Mouse (Mus musculus): ENCODE measurements around the gene Tmub1. TPM values are rescaled to one million over a fixed set of nuclear protein-coding genes. Genes with fewer than 3 reads are reported as not detected.

The Tmub1 gene
- polyA plus RNA-seq (2015; fragmentation: Nextera tagmentation; extraction: Ambion mirVana), result 5.1 and 5.5 TPM in 2 replicates

DNA sequence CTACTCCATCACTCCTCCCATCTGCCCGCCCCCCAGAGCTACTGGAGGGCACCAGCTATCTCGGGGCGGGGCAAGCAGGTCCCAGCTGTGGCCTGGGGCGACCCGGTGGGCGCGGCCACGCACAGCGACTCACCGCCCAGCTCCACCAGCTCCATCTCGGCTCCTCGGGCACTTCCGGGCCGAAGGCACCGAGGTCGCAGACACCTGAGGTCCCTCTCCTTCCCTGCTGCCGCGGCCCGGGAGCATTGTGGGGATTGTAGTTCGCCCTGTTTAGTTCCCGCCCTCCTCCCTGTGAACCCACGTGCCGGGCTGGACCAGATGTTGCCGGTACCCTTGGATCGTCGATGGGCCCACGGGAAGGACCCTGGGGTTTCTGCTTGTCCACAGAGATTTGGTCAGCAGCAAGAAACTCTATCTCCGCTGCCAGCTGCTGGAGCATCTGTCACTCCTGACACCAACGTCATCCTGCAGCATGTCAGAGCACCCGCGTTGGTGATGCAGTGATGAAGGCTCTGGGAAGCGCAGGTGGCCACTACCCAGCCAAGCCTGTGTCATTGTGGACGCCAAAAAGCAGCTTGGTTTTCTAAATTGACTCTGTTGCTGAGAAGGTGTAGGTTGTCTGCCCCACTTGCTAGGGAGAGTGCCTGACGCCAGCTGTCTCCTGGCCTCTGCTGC, at the start of gene Tmub1:
Tmub1 (minus strand) TSS at position 231 of the 675 bp plus-strand sequence.
- H3K9me3 ChIP-seq (replicated peaks), result no peaks in the 10 kb centered on the region
- H3K9ac ChIP-seq, result peak within 1 kb of the TSS; percentile 59
- ATAC-seq (ENCODE audit: insufficient read depth), result peak; percentile 52
- H3K27ac ChIP-seq (replicated peaks), result peak within 1 kb of the TSS; percentile 89
- 3% methylated on average over 34 of the region's 34 CpGs for WGBS (ENCODE audit: insufficient replicate concordance)
- H3K4me2 ChIP-seq, result peak within 1 kb of the TSS; percentile 91
- peaks cover 68% of the 10 kb centered on the region for H3K4me1 ChIP-seq (replicated peaks)
- H3K27me3 ChIP-seq, result no peaks in the 10 kb centered on the region
- peaks cover 12% of the 10 kb centered on the region for H3K36me3 ChIP-seq (replicated peaks)
- peak within 1 kb of the TSS; percentile 68 for H3K4me3 ChIP-seq (replicated peaks)

DNA sequence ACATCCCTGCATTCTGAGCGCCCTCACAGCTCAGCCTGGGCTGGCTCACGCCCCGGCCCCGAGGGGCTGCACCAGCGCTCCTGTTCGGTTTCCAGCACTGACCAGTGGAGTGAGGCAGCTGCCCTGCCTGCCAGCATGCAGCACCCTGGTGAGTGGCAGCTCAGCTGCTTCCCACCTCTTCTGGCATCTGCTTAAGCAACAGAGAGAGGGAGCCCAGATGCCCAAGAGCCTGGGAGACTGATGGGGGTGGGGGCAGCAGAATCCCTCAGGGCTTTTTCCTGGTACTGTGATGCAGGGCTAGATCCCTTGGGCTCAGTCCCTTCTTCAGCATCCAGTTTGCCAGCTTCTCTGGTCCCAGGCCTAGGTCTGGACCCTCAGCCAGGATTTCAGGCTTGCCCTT, 49.1 kb upstream of the Tmub1 start:
- no peaks in the 10 kb centered on the region for H3K4me1 ChIP-seq (replicated peaks)
- no peak overlapping the region for H3K4me3 ChIP-seq (replicated peaks)
- WGBS (ENCODE audit: insufficient replicate concordance), result 81% methylated on average over 6 of the region's 6 CpGs
- H3K9ac ChIP-seq, result no peak overlapping the region
- no peak for ATAC-seq (ENCODE audit: insufficient read depth)
- no peaks in the 10 kb centered on the region for H3K9me3 ChIP-seq (replicated peaks)
- H3K4me2 ChIP-seq, result no peak overlapping the region
- H3K27me3 ChIP-seq, result no peaks in the 10 kb centered on the region
- peaks cover 84% of the 10 kb centered on the region for H3K36me3 ChIP-seq (replicated peaks)
- H3K27ac ChIP-seq (replicated peaks), result no peak overlapping the region

DNA sequence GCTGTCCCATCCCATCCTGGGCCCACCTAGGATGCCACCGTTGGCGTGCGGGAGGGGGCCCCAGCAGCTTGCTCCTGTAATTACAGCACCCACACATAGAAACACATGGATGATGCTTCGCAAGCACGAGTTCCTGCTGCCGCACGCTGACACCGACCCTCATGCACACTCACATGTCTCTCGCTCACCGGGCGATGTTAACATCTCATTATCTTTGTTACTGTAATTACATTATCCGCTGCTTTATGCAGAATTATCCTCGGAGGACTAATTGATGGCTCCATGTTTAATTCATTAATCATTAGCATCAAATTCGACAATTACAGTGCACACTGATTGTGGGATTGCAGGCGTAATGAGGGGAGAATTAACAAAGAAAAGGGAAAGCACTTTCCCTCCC, 47.4 kb upstream of the Tmub1 start:
- peaks cover 81% of the 10 kb centered on the region for H3K36me3 ChIP-seq (replicated peaks)
- no peak overlapping the region for H3K4me2 ChIP-seq
- H3K4me3 ChIP-seq (replicated peaks), result no peak overlapping the region
- no peaks in the 10 kb centered on the region for H3K9me3 ChIP-seq (replicated peaks)
- H3K9ac ChIP-seq, result no peak overlapping the region
- H3K27ac ChIP-seq (replicated peaks), result no peak overlapping the region
- WGBS (ENCODE audit: insufficient replicate concordance), result 85% methylated on average over 15 of the region's 15 CpGs
- H3K27me3 ChIP-seq, result no peaks in the 10 kb centered on the region
- ATAC-seq (ENCODE audit: insufficient read depth), result no peak
- H3K4me1 ChIP-seq (replicated peaks), result no peaks in the 10 kb centered on the region

DNA sequence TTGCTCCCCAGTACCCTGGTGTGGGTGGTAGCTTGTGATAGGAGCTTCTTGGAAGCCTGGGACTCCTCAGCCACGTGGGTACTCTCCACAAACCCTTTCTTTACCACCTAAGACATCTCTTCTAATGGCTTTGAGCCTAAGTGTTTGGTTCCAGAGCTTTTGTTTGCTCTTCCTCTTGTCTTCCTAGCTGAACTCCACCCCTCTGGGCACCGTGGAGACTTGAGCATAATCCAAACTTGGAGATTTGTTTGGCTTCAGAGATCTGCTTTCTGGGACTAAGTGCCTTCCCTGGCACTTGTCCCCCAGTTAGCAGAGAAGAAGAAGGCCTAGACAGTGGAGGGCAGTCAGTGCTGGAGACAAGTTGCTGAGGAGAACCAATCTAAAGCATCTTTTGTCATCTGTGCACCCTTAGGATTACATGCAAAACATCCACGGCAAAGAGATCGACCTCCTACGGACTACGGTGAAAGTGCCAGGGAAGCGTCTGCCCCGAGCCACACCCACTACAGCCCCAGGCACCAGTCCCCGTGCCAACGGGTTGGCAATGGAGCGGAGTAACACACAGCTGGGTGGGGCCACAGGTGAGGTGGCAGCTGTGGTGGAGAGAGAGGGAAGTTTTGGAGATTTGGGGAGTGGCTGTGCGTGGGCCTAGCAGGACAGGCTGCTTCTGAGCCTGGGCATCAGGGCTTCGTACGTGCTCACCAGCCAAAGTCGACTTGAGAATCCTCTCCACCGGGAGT, 45.1 kb upstream of the Tmub1 start:
- Histone ChIP-seq H3K27me3 (no peaks in the 10 kb centered on the region), H3K4me2 (no peak overlapping the region), H3K4me1 (replicated peaks) (no peaks in the 10 kb centered on the region), H3K27ac (replicated peaks) (no peak overlapping the region), H3K4me3 (replicated peaks) (no peak overlapping the region), H3K36me3 (replicated peaks) (peaks cover 83% of the 10 kb centered on the region), H3K9me3 (replicated peaks) (no peaks in the 10 kb centered on the region), H3K9ac (no peak overlapping the region)
- no peak for ATAC-seq (ENCODE audit: insufficient read depth)
- 77% methylated on average over 16 of the region's 16 CpGs for WGBS (ENCODE audit: insufficient replicate concordance)

DNA sequence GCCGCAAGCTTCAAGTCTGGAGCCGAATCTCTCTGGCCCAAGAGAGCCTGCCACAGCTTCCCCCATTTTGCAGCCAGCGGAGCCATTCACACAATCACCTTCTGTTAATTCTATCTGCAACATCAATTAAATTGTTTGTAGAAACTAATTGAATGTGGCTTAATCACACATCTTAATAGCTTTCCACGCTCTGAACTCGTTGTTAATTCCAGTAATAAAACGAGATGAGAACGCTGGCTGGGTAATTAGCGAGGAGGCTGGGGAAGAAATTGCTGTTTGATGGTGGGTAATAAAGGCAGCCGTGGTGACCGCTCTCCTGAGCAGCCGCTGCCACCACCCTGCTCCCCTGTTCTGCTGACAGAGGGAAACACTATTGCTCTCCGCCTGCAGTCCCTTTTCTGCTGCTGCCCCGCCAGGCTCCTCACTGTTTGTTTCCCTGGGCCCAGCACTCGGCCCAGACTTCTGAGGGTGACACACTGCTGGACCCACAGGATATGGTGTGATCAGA, 42.8 kb upstream of the Tmub1 start:
- ATAC-seq (ENCODE audit: insufficient read depth), result no peak
- 0 out of 2 replicates have a peak, but pooled peaks cover 6% of the 10 kb centered on the region for H3K4me1 ChIP-seq (replicated peaks)
- no peaks in the 10 kb centered on the region for H3K9me3 ChIP-seq (replicated peaks)
- H3K4me3 ChIP-seq (replicated peaks), result no peak overlapping the region
- H3K27me3 ChIP-seq, result no peaks in the 10 kb centered on the region
- WGBS (ENCODE audit: insufficient replicate concordance), result 80% methylated on average over 14 of the region's 14 CpGs
- no peak overlapping the region for H3K9ac ChIP-seq
- H3K27ac ChIP-seq (replicated peaks), result no peak overlapping the region
- peaks cover 84% of the 10 kb centered on the region for H3K36me3 ChIP-seq (replicated peaks)
- no peak overlapping the region for H3K4me2 ChIP-seq

DNA sequence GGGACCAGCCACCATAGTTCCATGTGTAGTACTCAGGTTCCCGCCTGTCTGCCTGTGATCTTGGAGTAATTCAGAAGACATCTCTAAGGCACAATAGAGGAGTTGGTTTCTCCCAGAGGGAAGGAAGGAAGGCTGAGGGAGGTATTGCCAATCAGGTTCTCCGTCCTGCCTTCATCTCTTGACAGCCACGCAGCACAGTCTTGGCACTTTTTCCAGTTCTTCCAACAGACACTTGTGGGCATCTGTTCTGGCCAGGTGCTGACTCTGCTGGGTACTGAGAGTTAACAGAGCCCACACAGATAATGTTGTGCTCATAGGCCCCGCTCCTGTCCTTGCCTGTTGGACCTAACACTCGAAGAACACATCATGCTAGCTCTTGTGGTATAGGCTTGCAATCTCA, 39.1 kb upstream of the Tmub1 start:
- Histone ChIP-seq H3K4me1 (replicated peaks) (0 out of 2 replicates have a peak, but pooled peaks cover 9% of the 10 kb centered on the region), H3K36me3 (replicated peaks) (peaks cover 71% of the 10 kb centered on the region), H3K27ac (replicated peaks) (no peak overlapping the region), H3K9ac (no peak overlapping the region), H3K4me3 (replicated peaks) (no peak overlapping the region), H3K27me3 (no peaks in the 10 kb centered on the region), H3K9me3 (replicated peaks) (no peaks in the 10 kb centered on the region), H3K4me2 (no peak overlapping the region)
- no peak for ATAC-seq (ENCODE audit: insufficient read depth)
- WGBS (ENCODE audit: insufficient replicate concordance), result 73% methylated on average over 5 of the region's 5 CpGs

DNA sequence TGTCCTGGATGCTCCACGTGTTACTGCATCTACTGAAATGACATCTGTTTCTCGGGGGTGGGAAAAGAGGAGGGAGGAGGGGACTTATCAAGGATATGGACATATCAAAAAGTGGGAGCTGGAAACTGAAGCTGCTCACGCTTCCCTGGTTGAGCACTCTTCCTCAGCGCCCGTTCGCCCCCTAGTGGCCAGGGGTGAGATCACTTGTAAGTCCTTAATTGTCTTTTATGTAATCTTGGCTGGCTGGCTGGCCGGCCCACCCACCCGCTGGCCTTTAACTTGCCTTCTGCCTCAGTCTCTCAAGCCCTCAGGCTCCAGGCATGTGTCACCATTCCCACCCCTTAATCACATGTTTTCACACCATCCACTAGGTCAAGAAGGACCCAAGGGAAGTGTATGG, 38.4 kb upstream of the Tmub1 start:
- ATAC-seq (ENCODE audit: insufficient read depth), result no peak
- peaks cover 12% of the 10 kb centered on the region; the same call in 1 of the 2 replicates for H3K4me1 ChIP-seq (replicated peaks)
- no peaks in the 10 kb centered on the region for H3K27me3 ChIP-seq
- no peak overlapping the region for H3K4me2 ChIP-seq
- H3K27ac ChIP-seq (replicated peaks), result no peak overlapping the region
- peaks cover 71% of the 10 kb centered on the region for H3K36me3 ChIP-seq (replicated peaks)
- H3K9me3 ChIP-seq (replicated peaks), result no peaks in the 10 kb centered on the region
- 7% methylated on average over 8 of the region's 8 CpGs for WGBS (ENCODE audit: insufficient replicate concordance)
- no peak overlapping the region for H3K4me3 ChIP-seq (replicated peaks)
- H3K9ac ChIP-seq, result no peak overlapping the region

DNA sequence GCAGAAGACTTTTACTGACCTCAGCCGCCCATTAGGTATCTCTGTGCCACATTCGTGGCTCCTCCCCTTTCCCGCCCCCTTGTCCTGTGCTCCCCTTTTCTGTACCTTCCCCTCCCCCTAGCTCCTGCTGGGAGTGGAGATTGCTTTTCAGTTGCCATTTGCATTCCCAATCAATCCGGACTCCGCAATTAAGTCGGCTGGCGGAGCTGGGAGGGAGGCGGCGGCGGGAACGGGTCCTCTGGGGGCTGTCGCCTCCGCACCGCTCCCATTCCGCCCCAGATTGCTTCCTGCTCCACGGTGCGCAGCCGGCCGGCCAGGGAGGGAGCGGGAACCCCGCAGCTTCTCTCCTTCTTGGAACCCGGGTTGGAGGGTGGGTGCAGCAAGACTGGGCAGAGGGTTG, 37.3 kb upstream of the Tmub1 start:
- Histone ChIP-seq H3K4me1 (replicated peaks) (peaks cover 12% of the 10 kb centered on the region; the same call in 1 of the 2 replicates), H3K9ac (no peak overlapping the region), H3K27me3 (no peaks in the 10 kb centered on the region), H3K4me2 (peak overlapping the region; percentile 47), H3K4me3 (replicated peaks) (peak overlapping the region; percentile 20), H3K36me3 (replicated peaks) (peaks cover 72% of the 10 kb centered on the region), H3K9me3 (replicated peaks) (no peaks in the 10 kb centered on the region), H3K27ac (replicated peaks) (no peak overlapping the region)
- 73% methylated on average over 22 of the region's 22 CpGs for WGBS (ENCODE audit: insufficient replicate concordance)
- ATAC-seq (ENCODE audit: insufficient read depth), result no peak

DNA sequence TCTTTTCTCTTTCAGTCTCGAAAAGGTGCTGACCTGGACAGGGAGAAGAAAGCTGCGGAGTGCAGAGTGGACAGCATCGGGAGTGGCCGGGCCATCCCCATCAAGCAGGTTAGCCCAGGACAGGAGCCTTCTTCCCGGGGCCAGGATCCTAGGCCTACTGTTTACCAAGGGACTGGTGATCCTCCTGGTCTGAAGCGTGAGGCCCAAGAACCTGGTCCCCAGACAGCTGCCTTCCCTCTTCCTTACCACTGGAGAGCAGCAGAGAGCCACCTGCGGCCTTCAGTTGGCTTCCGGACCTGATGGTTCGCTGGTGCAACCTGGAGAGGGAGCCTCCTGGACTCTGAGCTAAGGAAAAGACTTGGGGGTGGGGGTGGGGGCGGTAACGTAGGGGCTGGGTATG, 35.7 kb upstream of the Tmub1 start:
- H3K27me3 ChIP-seq, result no peaks in the 10 kb centered on the region
- 46% methylated on average over 11 of the region's 11 CpGs for WGBS (ENCODE audit: insufficient replicate concordance)
- no peaks in the 10 kb centered on the region for H3K9me3 ChIP-seq (replicated peaks)
- ATAC-seq (ENCODE audit: insufficient read depth), result peak; percentile 5; the same call in 1 of the 2 replicates
- peaks cover 72% of the 10 kb centered on the region for H3K36me3 ChIP-seq (replicated peaks)
- H3K27ac ChIP-seq (replicated peaks), result peak overlapping the region; percentile 67
- H3K4me2 ChIP-seq, result peak overlapping the region; percentile 42
- H3K4me1 ChIP-seq (replicated peaks), result peaks cover 12% of the 10 kb centered on the region; the same call in 1 of the 2 replicates
- H3K9ac ChIP-seq, result no peak overlapping the region
- no peak overlapping the region for H3K4me3 ChIP-seq (replicated peaks)

DNA sequence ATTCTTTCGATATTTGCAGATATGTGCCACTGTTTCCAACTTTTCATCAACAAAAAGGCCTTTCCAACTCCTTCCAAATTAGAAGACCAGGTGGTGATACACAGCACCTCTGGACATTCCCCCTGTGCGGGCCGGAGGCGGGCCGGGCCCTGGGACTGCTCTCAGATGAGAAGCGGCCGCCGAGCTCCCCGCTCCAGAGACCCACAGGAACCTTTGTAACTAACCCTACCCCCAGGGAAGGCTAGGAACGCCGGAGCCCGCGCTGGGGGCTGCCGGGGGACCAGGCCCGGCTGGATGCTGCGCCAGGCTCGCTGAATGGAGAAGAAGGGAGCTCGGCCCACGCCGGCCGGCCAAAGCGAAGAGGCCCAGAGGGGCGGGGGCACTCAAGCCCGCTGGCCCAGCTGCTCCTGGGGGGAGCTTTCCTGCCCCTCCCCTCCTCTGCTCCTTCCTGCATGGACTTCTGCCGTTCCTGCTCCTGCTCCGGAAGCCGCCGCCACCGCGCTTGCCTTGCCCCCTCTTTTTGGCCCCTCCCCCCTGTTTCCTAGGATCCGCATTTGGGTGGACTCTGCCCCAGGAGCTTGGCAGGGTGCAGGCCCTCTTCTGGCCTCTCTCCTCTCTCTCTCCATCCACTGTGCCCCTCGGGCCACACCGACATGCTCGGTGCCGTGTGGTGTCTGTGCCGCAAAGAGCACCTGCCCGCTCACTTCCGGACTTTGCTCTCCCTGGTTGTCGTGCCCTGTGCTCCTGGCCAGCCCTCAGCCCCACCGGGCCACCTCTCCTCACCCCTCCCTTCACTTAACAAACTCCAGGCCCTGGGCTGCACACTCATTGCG, 34.8 kb upstream of the Tmub1 start:
- peak overlapping the region; percentile 42 for H3K4me2 ChIP-seq
- peak overlapping the region; percentile 67 for H3K27ac ChIP-seq (replicated peaks)
- no peak overlapping the region for H3K9ac ChIP-seq
- peaks cover 12% of the 10 kb centered on the region; the same call in 1 of the 2 replicates for H3K4me1 ChIP-seq (replicated peaks)
- ATAC-seq (ENCODE audit: insufficient read depth), result peak; percentile 53
- H3K4me3 ChIP-seq (replicated peaks), result no peak overlapping the region
- H3K36me3 ChIP-seq (replicated peaks), result peaks cover 72% of the 10 kb centered on the region
- 73% methylated on average over 41 of the region's 41 CpGs for WGBS (ENCODE audit: insufficient replicate concordance)
- H3K9me3 ChIP-seq (replicated peaks), result no peaks in the 10 kb centered on the region
- no peaks in the 10 kb centered on the region for H3K27me3 ChIP-seq

All from liver, embryonic 15.5 days (tissue).